ENCODE assay signal across 1 mouse cellular context in genomic region chr3:90072294-90072693, GRCm38 (mm10).
TF ChIP-seq lines count a peak whose summit lies in the region.

Gene Tpm3 (plus strand): TSS chr3:90072649.

TF ChIP-seq in MEL, 35 proteins besides CTCF, POLR2A, EP300 and RAD21 (continued from another document):
- TF ChIP-seq USF1 (IDR thresholded peaks at IDR 0.05; ENCODE audit: low read depth, low read length) (no peak), MAZ (IDR thresholded peaks at IDR 0.05; ENCODE audit: low read depth, low read length) (no peak)
